Mouse (Mus musculus) bone marrow macrophage, adult 2 months (primary cell): ENCODE measurements around the gene Ehbp1.

ENCODE experiments used
- CTCF ChIP-seq: IDR thresholded peaks from 2 replicates; pipeline ENCODE4 v1.5.1; 2012; ENCODE audit warnings: low read depth, mild to moderate bottlenecking, low read length, moderate library complexity
- POLR2A ChIP-seq: IDR thresholded peaks from 2 replicates; pipeline ENCODE4 v1.6.1; 2012; ENCODE audit warnings: mild to moderate bottlenecking, low read depth, low read length, borderline replicate concordance

DNA sequence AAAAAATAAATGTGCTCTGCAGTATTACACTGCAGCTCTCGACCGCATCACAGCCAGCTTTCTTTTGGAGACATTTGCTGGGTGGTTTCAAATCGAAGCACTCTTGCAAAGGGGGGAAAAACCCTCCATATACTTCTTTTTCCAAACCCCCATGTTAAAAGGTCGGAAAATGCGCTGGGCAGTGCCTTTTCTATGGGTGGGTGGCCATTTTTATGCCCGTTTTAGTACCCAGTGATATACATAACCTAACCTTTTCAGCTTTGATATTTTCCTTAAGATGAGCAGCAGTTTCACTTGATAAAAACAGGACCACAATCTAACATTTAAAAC, 334.3 kb downstream of the Ehbp1 start:
- no peak for TF ChIP-seq POLR2A
- no peak for TF ChIP-seq CTCF
